Mouse (Mus musculus): ENCODE results near the gene Cd300e.

DNA sequence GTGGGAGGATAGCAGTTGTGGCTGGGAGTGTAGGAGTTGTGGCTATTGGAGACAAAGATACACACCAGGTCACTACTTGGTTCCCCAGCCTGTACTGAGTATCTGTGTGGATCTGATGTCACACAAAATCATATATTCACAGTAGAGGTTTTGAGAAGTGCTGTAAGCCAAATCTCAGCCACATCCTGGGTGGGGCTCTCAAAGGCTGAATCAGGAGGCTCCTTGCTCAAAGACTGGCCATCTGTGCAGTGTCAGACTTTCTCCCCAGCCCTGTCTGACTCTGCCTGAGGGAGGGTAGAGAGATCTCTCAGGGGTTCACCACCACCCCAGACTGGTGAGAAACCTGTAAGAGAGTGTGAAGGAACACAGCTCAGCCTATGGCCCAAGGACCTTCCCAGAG lies 7.4 kb downstream of the Cd300e start:
- TF ChIP-seq E2F4 (IDR thresholded peaks at IDR 0.05; ENCODE audit: borderline replicate concordance, low read depth, low read length): no peak
- no peak for TF ChIP-seq ZC3H11A (IDR thresholded peaks at IDR 0.05; ENCODE audit: low read depth, low read length)
- TF ChIP-seq MYC (IDR thresholded peaks at IDR 0.05; ENCODE audit: low read depth, low read length): no peak
- TF ChIP-seq MAFK (IDR thresholded peaks at IDR 0.05; ENCODE audit: borderline replicate concordance, low read depth, low read length): no peak
- TF ChIP-seq CTCF (IDR thresholded peaks at IDR 0.05 in 2 of 3, conservative IDR thresholded peaks at IDR 0.05 in 1 of 3; ENCODE audit: control insufficient read depth in 1 of 3, insufficient read depth in 1 of 3, low read depth in 2 of 3, low read length in 3 of 3, poor library complexity in 1 of 3, severe bottlenecking in 1 of 3): no peak
- TF ChIP-seq POLR2A (IDR thresholded peaks at IDR 0.05; ENCODE audit: control insufficient read depth in 1 of 2, insufficient read depth in 1 of 2, low read depth in 1 of 2, low read length in 2 of 2, poor library complexity in 1 of 2): no peak
- no peak for TF ChIP-seq TAL1 (IDR thresholded peaks at IDR 0.05; ENCODE audit: low read length)
- no peak for TF ChIP-seq GATA1 (IDR thresholded peaks at IDR 0.05; ENCODE audit: low read depth, low read length)
- TF ChIP-seq EP300 (IDR thresholded peaks at IDR 0.05; ENCODE audit: low read depth in 1 of 2, low read length in 2 of 2): no peak

Measured in MEL (cell line).